Mouse (Mus musculus) CD4-positive, CD25-positive, alpha-beta regulatory T cell, adult 2 months (primary cell): Measurements from ENCODE around the gene Numbl.

Experiments used
- DNase-seq: peaks from one replicate; pipeline ENCODE4 v3.0.0-alpha.2; 2012; ENCODE audit warnings: low read depth, low spot score

Gene Numbl

DNA sequence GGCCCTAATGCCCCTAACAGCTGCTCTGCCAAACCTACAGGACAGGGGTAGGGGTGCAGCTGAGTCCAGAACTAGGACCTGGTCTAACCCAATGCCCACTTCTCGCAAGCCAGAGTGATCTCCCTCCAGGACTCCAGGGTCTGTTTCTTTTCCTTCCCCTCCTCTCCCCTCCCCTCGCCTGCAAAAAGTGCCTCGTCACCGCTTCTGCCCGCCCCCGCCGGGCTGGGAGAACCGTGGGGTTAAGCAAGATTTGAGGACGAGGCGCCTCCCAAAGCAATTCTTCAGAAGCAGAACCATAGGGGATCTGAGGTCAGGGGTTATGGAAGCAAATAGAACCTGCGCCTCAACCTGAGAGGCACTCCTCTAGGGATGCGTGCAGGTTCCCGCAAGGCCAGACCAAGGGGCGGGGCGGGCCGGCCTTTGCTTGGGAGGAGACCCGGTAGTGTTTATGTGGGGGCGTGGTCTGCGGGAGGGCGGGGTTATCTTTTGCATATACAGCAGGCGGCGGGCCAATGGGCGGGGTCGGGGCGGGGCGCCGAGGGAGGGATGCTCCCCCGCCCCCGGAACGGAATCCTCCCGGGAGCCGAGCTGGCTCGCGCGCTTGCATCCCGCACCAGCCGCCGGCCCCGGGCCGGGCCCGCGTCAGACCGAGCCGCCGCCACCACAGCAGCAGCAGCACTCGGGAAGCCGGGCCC, at the start of gene Numbl:
Gene Numbl, plus strand, starts transcription at position 229 of the 695 bp plus-strand sequence.
- peak; percentile 95 for DNase-seq

DNA sequence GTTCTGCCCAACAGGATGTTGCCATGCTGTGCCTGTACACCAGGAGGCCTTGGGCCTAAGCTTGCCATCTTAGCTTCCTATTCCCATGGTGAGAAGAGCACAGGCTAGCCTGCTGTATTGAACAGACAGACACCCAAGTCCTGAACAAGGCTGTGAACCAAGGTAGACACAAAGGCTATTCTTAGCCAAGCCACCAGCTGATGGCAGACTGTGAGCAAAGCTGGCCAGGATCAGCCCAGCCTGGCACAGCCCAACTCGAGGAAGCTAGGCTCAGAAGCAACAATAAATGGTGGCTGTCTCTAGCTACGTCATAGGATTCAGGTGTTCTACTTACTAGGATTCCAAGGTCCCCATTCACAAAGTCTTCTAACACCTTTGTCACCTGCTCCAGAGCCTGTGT, 45.6 kb upstream of the Numbl start:
- no peak for DNase-seq

DNA sequence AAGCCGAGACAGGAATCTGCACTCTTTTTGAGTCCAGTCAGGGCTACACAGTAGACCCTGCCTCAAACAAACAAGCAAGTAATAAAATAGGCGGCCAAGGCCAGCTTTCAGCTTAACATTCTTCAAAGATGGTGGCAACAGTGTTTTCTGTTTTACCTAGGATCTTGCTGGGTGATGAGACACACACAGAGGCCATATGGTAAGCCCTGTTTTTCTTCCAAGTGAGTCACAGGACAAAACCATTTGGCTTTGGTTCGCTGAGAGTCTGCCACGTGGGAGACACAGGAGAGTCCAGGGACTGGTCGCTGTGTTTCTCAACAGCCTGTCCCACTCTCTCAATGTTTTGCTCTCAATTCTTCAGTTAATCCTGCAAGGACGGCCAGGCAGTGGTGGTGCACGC, 39.6 kb upstream of the Numbl start:
- DNase-seq = no peak

DNA sequence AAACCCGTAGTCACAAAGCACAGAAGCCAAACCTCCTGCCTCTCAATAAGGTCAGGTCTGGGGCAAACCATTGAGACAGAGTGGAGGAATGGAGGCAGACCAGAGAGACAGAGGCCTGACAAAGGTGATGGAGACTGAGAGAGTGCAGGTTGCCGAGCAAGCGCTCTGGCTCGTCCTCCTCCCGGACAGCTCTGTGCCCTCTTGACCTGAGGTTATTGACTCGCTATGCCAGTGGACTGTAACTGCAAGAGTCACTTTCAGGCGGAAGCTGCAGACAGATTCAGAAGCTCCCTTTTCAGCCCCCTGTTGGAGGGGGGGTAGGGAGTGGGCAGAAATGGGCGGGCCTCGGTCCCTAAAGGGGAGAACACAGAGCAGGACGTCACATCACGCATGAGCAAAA, 38.3 kb upstream of the Numbl start:
- no peak for DNase-seq

GRCm38 (mm10) chr7:27221939-27222338, 36.3 kb upstream of the Numbl start:
- DNase-seq = no peak

DNA sequence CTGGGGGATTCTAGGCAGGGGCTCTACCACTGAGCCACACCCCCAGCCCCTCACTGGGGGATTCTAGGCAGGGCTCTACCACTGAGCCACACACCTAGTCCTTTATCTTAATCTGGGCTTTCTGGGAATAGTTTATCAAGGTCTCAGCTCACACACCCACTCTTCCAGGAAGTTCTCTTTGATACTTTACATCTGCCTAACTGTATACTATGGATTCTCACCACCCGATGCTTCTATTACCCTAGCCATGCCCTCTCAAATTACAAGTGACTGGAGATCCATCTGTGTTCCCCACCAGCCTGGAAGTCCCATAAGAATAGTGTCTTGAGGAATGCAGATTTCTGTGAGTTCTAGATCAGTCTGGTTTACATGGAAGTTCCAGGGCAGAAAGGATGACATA, 35.7 kb upstream of the Numbl start:
- DNase-seq = no peak

DNA sequence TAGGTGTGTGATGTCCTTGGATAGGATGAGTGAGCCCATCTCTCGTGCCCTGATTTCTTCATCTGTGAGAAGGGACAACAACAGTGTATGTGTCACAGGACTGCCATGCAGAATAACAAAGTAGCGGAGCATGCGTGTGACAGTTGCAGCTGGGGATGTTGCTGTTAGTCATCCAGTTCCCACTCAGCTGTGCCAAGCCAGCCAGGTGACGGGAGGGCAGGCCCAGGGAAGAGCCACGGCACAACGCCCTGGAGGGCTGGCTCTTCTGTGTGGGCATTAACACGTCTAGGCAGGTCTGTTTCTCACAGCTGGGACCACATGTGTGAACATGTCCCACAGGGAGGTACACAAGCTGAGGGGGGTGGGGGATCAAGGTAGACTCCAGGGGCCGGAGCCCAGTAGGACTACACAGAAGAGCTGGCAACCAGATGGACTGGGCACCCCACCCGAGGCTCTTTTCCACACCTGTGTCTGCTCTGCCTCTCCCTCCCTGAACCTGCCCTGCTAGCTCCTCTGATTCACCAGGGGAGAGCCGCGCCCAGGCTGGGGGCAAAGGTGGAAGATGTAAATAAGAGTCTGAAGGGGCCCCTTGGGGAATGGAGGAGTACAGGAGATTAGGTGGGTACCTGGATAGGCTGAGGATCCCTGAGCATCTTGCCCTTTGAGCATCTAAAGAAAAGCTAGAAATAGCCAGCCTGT, 33.2 kb upstream of the Numbl start:
- DNase-seq = no peak

DNA sequence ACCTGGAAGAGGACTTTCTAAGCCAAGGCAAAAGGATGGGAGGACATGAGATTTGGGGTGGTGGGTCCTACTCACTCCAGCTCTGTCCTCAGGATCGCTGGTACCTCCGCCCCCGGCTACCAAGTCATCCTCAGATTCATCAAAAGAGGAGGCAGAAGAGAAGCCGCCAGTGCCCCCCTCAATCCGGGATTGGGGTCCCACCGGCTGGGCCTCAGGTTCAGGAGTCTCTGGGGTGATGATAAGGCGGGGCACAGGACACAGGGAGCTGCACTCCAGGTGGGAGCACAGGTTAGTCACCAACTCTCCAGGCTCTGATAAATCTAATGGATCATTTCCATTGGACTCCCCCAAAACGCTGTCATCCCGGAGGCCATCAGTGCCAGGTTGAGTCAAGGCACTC, 31.0 kb upstream of the Numbl start:
- no peak for DNase-seq

DNA sequence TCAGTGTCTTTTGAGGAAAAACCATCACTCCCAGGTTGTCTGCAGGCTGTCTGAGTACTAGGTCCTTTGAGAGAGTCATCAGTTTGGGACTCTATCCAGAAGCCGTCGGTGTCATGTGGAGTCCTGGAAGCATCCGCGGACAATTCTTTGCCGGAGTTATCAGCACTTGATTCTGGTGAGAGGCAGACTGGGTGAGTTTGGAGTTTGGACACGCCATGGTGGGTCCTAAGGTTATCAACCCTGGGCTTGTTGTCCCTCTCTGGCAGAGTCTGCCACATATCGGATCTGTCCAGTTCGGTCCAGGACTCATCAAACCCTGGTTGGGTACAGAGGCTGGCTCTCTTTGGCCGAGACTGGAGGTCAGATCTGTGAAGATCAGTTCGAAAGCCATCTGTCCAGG, 30.6 kb upstream of the Numbl start:
- peak; percentile 14 for DNase-seq

DNA sequence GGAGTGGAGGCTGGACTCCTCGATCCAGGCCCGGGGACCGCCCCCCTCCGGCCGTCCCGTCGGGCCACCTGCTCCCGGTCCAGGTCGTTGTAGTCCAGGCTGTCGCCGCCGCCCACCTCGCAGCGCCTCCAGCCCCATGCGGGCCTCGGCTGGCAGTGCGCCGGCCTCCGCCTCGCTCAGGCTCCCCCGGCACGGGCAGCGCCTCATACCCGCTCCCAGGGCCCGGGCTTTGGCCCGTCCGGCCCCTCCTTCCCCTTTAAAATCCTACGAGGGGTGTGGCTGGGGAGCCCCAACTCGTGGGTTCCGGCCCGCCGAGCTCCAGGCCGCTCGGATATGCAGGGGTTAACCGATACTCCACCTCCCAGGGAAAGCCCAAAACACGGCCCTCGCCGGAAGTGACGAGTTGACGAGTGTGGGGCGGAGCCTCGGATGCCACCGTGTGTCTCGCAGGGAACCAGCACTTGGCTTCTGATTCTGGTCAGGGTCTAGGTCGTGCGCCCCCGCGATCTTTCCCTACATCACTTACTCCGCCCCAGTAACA, 29.9 kb upstream of the Numbl start, which contains the start of gene Itpkc:
Gene Itpkc, minus strand, starts transcription at position 381 of the 541 bp plus-strand sequence.
- DNase-seq = peak; percentile 97

DNA sequence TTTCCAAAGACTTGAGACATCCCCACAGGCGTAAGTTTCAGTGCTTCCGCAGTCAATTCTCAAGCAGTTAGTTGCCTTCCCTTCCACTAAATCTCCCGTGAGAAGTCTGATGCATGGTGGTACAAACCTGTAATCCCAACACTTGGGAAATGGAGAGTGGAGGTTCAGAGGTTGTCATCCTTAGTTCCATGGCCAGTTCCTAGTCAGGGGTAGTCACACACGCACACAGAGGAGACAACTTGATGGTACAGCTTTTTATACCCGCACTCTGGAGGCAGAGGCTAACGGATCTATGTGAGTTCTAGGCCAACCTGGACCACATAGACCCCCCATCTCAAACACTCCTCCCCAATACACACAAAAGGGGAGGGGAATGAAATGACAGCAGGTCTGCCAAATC, 29.4 kb upstream of the Numbl start:
- DNase-seq = no peak

- DNase-seq = peak; percentile 68
Observed at GRCm38 (mm10) chr7:27230781-27231180, 27.5 kb upstream of the Numbl start.

- DNase-seq = no peak
Observed at GRCm38 (mm10) chr7:27231693-27232331, 26.4 kb upstream of the Numbl start.

DNA sequence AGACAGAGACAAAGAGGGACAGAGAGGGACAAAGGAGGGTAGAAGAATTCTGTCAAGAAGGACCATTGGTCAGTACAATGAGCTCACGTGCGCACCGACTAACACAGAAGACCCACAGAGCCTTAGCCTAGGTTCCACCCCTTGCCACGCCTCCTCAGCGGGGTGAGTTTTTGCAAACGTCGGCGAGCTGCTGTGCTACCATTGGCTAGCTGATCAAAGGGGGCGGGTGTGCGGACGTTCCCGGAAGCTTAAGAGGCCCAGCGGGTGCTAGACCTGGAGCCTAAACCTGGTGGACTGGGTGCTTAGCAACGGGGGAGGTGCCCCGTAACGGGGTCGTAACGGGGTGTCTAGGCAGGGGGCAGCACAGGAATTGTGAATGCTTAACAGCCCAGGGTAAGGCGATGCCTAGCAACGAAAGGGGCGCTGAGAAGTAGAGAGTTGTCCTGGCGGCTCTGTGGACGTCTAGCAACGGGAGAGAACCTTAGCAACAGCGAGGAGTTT, 25.4 kb upstream of the Numbl start, which contains the start of gene Coq8b:
Gene Coq8b, plus strand, starts transcription at position 243 of the 501 bp plus-strand sequence.
- peak; percentile 96 for DNase-seq

DNA sequence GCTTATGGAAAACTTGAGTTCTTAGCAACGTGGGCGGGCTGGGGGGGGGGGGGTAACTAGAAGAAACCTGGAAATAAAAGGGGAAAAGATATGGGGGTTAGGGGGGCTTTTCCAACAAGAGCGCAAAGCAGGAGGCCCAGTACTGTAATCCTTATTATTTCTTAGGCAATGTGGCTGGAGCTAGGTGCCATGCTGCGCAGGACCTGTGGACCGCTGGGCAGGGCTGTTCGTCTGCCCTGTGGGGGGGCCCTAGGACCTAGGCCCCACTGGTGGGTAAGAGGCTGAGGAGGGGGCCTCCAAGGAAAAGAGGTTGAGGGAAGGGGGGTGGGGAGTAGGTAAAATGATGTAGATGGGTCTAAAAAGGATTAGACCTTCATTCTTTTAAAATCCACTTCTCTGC, 24.9 kb upstream of the Numbl start:
- DNase-seq = no peak

DNA sequence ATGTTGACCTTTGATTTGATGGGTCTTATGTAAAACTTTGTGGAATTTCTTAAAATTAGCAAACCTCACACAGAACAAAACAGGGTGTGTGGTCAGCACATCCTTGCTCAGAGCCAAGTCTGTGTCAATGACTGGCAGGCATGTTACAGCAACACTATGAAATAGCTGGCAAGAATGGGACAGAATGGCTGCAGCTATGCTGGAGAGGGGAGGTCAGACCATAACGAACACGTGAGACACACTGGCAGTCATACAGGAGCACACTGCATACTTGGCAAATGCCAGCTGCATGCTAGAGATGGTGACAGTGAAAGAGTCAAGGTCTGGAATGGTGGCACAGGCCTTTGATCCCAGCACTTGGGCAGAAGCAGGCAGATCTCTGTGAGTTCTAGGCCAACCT, 22.5 kb upstream of the Numbl start:
- no peak for DNase-seq

DNA sequence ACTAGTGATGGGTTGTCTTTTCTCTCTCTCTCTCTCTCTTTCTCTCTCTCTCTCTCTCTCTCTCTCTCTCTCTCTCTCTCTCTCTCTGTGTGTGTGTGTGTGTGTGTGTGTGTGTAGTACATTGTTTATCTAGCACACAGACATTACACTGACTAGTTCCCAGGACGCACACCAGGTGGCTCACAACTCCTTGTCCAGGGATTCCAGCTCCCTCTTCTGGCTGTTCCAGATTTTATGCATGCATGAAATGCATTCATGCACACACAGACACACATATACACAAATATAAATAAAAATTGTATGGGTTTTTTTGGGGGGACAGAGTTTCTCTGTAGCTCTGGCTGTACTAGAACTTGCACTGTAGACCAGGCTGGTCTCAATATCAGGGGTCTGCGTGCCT, 20.7 kb upstream of the Numbl start:
- DNase-seq = no peak

- no peak for DNase-seq
Observed at GRCm38 (mm10) chr7:27238568-27238967, 19.7 kb upstream of the Numbl start.

GRCm38 (mm10) chr7:27243211-27243610, 15.0 kb upstream of the Numbl start:
- DNase-seq = no peak

DNA sequence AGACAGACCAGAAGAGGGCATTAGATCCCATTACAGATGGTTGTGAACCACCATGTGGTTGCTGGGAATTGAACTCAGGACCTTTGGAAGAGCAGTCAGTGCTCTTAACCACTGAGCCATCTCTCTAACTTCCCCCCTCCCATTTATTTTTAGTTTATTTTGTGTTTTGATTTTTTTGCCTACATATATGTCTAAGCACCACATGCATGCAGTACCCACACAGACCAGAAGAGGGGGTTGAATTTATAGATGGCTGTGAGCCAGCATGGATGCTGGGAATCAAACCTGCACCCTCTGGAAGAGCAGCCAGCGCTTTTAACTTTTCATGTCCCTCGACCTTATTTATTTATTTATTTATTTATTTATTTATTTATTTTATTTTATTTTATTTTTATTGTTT, 14.1 kb upstream of the Numbl start:
- peak; percentile 68 for DNase-seq

- peak; percentile 54 for DNase-seq
Observed at GRCm38 (mm10) chr7:27249146-27249545, 9.1 kb upstream of the Numbl start.

DNA sequence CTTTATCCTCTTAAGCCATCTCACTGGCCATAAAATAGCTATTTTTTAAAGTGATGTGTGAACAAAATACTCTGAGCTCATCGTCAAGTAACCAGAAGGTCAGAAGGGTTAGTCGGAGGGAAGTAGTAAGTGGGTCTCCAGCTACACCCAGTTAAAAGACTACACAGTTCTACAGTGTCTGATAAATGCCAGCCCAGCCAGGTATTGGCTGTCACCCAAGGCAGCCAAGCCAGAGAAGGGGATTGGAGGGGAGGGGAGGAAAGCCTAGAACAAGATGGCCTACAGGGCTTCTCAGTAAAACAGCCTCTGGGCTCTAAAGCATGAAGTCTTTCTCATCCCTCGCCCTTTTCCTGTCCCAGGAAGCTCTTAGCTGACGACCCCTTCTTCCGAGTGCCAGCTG, 8.3 kb upstream of the Numbl start:
- DNase-seq = no peak
